Mouse (Mus musculus) limb, embryonic 11.5 days (tissue): ENCODE measurements around the gene Plet1. TPM values are rescaled to one million over a fixed set of nuclear protein-coding genes. Genes with fewer than 3 reads are reported as not detected.

ENCODE experiments used
- ATAC-seq: fragments of 200-750 bp; cut with Nextera tagmentation; 2 replicates; pipeline ENCODE4 v1.8.0; 2017; ENCODE audit warnings: low read depth; ENCODE audit not compliant: insufficient number of reproducible peaks, low FRiP score, low TSS enrichment
- DNase-seq: peaks from one replicate; pipeline ENCODE4 v3.0.0-alpha.2; 2015; ENCODE audit warnings: low spot score
- H3K27ac ChIP-seq: fragments of 300-500 bp; sonication (generic); replicated peaks from 2 replicates; pipeline ENCODE4 v1.5.1; 2014; ENCODE audit warnings: low read depth, mild to moderate bottlenecking, low read length
- H3K27me3 ChIP-seq: fragments of 300-500 bp; sonication (generic); 2 replicates; pipeline ENCODE4 v1.6.1; 2014; ENCODE audit warnings: mild to moderate bottlenecking, low read length, mixed read lengths; ENCODE audit not compliant: control insufficient read depth, insufficient read depth
- H3K36me3 ChIP-seq: fragments of 300-500 bp; sonication (generic); 2 replicates; pipeline ENCODE4 v1.6.1; 2014; ENCODE audit warnings: mild to moderate bottlenecking, low read length, moderate library complexity, mixed read lengths; ENCODE audit not compliant: control insufficient read depth, insufficient read depth
- H3K4me1 ChIP-seq: fragments of 300-500 bp; sonication (generic); 2 replicates; pipeline ENCODE4 v1.6.1; 2014; ENCODE audit warnings: low read length, mixed read lengths; ENCODE audit not compliant: control insufficient read depth, insufficient read depth
- H3K4me2 ChIP-seq: fragments of 300-500 bp; sonication (generic); 2 replicates; pipeline ENCODE4 v1.6.1; 2014; ENCODE audit warnings: low read depth, mild to moderate bottlenecking, moderate library complexity; ENCODE audit not compliant: severe bottlenecking
- H3K4me3 ChIP-seq: fragments of 300-500 bp; sonication (generic); 2 replicates; pipeline ENCODE4 v1.5.1; 2014; ENCODE audit warnings: low read depth, low read length
- H3K9ac ChIP-seq: fragments of 300-500 bp; sonication (generic); 2 replicates; pipeline ENCODE4 v1.6.1; 2014; ENCODE audit warnings: mild to moderate bottlenecking, low read length
- H3K9me3 ChIP-seq: fragments of 300-500 bp; sonication (generic); 2 replicates; pipeline ENCODE4 v1.6.1; 2016; ENCODE audit warnings: low read length; ENCODE audit not compliant: control insufficient read depth
- WGBS: fragments of 180-500 bp; shearing (Covaris S2); extraction: QIAGEN DNeasy Blood & Tissue Kit; methylation state at CpG from one replicate; pipeline ENCODE4 v1.1.7; 2014; 5-methylcytosine and 5-hydroxymethylcytosine counted together
- polyA plus RNA-seq: library from polyadenylated mRNA; unstranded; fragments of >200 nt; fragmentation: Nextera tagmentation; extraction: Ambion mirVana; gene quantifications from 2 replicates; pipeline ENCODE4 v1.2.1, GENCODE M21; 2014

Plet1 gene
- polyA plus RNA-seq, 1 experiment from 2014 or later: 0.28 TPM

DNA sequence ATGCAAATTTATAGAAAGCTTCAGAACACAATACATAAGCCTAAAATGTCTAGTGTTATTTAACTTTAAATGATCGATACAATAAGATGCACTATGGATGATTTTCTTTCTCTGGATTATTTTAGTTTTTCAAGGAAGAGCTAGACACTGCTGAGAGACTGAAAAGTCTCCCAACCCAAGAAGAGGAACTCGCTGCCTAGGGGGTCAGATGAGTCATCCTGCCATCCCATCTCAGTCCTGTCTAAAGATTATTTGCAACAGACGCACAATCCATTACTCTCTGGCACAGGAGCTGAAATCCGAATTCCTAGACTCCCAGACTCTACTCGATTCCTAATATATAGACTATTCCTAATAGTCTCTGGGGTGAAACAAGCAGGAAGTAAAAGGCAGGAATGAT, 57.9 kb downstream of the Plet1 start:
- Histone ChIP-seq H3K4me3 (no peak overlapping the region), H3K9me3 (no peaks in the 10 kb centered on the region), H3K4me1 (no peaks in the 10 kb centered on the region), H3K27ac (no peak overlapping the region), H3K27me3 (no peaks in the 10 kb centered on the region), H3K4me2 (no peak overlapping the region), H3K9ac (no peak overlapping the region), H3K36me3 (no peaks in the 10 kb centered on the region)
- DNase-seq: no peak
- 78% methylated on average over 5 of the region's 5 CpGs for WGBS
- ATAC-seq: no peak

DNA sequence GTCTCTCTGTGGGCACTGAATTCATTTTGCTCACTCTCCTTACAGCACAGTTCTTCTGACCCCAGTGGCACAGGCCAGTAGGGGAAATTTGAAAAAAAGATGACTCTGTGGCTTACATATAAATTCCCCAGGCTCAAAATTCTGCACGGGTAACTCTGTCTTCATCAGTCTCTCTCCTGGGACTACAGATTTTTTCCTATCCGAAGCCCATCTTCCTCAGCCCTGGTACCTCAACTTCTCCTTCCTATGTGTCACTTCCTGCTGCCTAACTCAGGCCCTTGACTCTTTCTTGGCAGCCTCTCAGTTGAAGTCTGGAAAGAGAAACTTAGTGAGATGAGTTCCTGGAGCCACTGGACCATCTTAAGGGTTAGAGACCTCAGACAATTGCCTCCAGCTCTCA, 59.2 kb downstream of the Plet1 start:
- no peaks in the 10 kb centered on the region for H3K36me3 ChIP-seq
- H3K4me3 ChIP-seq: no peak overlapping the region
- no peak for DNase-seq
- no peak overlapping the region for H3K9ac ChIP-seq
- H3K27me3 ChIP-seq: no peaks in the 10 kb centered on the region
- no peak overlapping the region for H3K27ac ChIP-seq
- no peak overlapping the region for H3K4me2 ChIP-seq
- 80% methylated on average over 2 of the region's 2 CpGs for WGBS
- ATAC-seq: no peak
- H3K9me3 ChIP-seq: no peaks in the 10 kb centered on the region
- no peaks in the 10 kb centered on the region for H3K4me1 ChIP-seq

GRCm38 (mm10) chr9:50554241-50555093, 60.1 kb downstream of the Plet1 start, which contains the start of gene Il18:
Gene Il18, plus strand, starts transcription at chr9:50554827.
- 0 out of 2 replicates have a peak within 1 kb of the TSS, but pooled peaks have one; percentile 8 for H3K4me2 ChIP-seq
- no peak within 1 kb of the TSS for H3K27ac ChIP-seq
- H3K4me1 ChIP-seq: no peaks in the 10 kb centered on the region
- no peak within 1 kb of the TSS for H3K9ac ChIP-seq
- H3K36me3 ChIP-seq: no peaks in the 10 kb centered on the region
- 31% methylated on average over 12 of the region's 12 CpGs for WGBS
- no peaks in the 10 kb centered on the region for H3K9me3 ChIP-seq
- H3K27me3 ChIP-seq: no peaks in the 10 kb centered on the region
- peak; percentile 26 for DNase-seq
- H3K4me3 ChIP-seq: no peak within 1 kb of the TSS
- no peak for ATAC-seq

DNA sequence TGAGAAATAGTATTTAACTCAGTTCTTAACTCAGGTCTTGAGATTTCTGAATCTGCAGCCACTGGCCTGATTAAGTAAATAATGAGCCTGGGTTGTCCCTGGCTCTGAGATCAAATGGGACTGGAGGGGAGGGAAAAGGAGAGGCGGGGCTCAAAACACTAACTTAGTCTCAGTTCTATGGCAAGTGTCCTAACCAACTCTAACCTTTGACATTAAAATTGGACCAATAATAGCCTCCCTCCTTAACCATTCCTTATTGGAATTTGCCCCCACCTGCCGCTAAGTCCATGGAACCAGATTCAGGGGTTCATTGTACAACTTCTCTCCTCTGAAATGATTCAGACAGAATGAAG, 60.7 kb downstream of the Plet1 start, which contains the start of gene Bco2:
Gene Bco2 (minus strand): TSS at position 88 of the 353 bp plus-strand sequence.
- Histone ChIP-seq H3K27ac (no peak within 1 kb of the TSS), H3K9ac (no peak within 1 kb of the TSS), H3K4me2 (0 out of 2 replicates have a peak within 1 kb of the TSS, but pooled peaks have one; percentile 8), H3K27me3 (no peaks in the 10 kb centered on the region), H3K4me1 (no peaks in the 10 kb centered on the region), H3K4me3 (no peak within 1 kb of the TSS), H3K9me3 (no peaks in the 10 kb centered on the region), H3K36me3 (no peaks in the 10 kb centered on the region)
- no peak for ATAC-seq
- DNase-seq: no peak
- 28% methylated on average over 2 of the region's 2 CpGs for WGBS

Other genes with a start within 250 kb of the Plet1 start
- 198 and 225 TPM in 2 replicates for gene Rpl10-ps3, start 149.6 kb upstream of the Plet1 start, polyA plus RNA-seq
- gene Pts, start 34.2 kb downstream of the Plet1 start, polyA plus RNA-seq: 55.3 and 58.0 TPM in 2 replicates
- gene Il18, start 60.3 kb downstream of the Plet1 start, polyA plus RNA-seq: 0.85 and 0.88 TPM in 2 replicates
- 0.16 and 0.17 TPM in 2 replicates for gene Bco2, start 60.7 kb downstream of the Plet1 start, polyA plus RNA-seq
- not detected in 2 replicates for gene Tex12, start 66.8 kb downstream of the Plet1 start, polyA plus RNA-seq
- 293 and 303 TPM in 2 replicates for gene Sdhd, start 109.3 kb downstream of the Plet1 start, polyA plus RNA-seq
- gene Timm8b, start 109.4 kb downstream of the Plet1 start, polyA plus RNA-seq: 297 and 308 TPM in 2 replicates
- gene Pih1d2, start 122.8 kb downstream of the Plet1 start, polyA plus RNA-seq: 5.0 and 5.6 TPM in 2 replicates
- 29.7 and 32.3 TPM in 2 replicates for gene Nkapd1, start 122.9 kb downstream of the Plet1 start, polyA plus RNA-seq
- gene Dlat, start 165.3 kb downstream of the Plet1 start, polyA plus RNA-seq: 60.0 and 63.7 TPM in 2 replicates
- gene Dixdc1, start 245.0 kb downstream of the Plet1 start, polyA plus RNA-seq: 27.6 and 30.6 TPM in 2 replicates